Mouse (Mus musculus): ENCODE measurements at regions not wholly inside any gene's neighbourhood (a gene's known extent, or its start where the extent isn't known, plus 50 kb on each side); places are given as distances from the start of the nearest gene placed in this dataset.

DNA sequence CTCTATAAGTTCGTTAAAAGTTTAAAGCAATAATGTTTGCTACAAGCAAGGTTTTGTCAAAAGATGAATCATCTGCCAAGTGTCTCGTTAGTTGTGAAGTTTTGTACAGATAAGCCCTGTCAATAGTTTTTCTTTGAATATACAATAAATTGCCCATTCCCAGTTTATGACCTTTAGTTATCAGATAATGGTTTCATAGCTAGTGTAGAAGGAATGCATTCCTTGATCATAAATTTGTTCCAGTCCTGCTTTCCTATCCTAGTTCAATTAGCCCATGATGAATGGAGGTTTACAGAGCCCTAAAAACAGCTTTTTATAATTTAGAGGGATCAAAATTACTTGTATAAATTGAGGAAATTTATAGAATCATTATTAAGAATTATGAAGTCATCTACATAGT is 62.5 kb upstream of the Lrch2 start:
- no peak for DNase-seq

DNA sequence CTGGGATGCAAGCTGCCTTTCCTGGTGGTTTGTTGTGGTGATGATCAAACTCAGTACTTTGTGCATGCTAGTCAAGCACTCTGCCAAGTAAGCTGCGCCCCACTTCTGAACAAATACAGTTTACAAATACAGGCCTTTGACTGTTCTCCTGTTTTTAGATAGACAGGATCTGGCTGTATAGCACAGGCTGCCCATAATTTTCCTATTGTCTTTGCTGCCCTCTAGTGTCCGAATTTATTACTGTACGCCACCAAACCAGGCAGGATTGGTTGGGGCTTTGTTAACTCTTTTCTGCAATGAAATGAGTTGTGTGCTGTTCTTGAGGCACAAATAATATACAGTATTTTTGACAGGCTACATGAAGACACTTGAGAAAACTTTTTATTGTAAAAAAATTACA is 54.8 kb upstream of the Lrch2 start:
- peak in 1 of 2 experiments; percentile 8 for DNase-seq

Measured in lung, adult 18-20 months (tissue).